Mouse (Mus musculus) lung, postnatal 25 days (tissue): ENCODE data around the gene Shq1.

ENCODE experiments used
- DNase-seq: peaks from one replicate; pipeline ENCODE4 v3.0.0; 2022; ENCODE audit warnings: low spot score

The Shq1 gene

DNA sequence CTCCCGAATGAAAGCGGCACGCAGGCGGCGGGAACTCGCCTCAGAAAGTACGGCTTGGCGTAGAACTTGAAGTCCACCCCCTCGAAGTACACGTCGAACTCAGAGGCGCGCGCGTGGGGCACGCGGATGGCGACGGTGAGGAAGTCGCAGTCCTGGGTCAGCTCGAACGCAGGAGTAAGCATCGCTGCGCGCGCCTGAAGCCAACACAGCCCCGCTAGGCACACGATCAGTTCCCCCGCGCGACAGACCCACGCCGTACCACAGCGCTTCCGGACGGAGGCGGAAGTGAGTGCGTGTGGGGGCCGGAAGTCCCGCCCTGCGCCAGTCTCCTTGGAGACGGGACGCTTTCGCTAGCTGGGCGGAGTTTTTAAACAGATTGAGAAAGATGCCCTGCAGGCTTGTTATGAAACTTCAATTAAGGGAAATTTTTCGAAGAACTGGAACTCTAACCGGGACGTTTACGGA, at the start of gene Shq1:
Gene Shq1 (minus strand): TSS at position 278 of the 465 bp plus-strand sequence.
- DNase-seq: peak; percentile 91

GRCm38 (mm10) chr6:100720098-100720501, 49.1 kb upstream of the Shq1 start:
- no peak for DNase-seq

- DNase-seq: no peak
Observed at GRCm38 (mm10) chr6:100716817-100717216, 45.9 kb upstream of the Shq1 start.

- DNase-seq: no peak
Observed at GRCm38 (mm10) chr6:100716152-100716551, 45.2 kb upstream of the Shq1 start.

GRCm38 (mm10) chr6:100715296-100715828, 44.4 kb upstream of the Shq1 start:
- DNase-seq: no peak

DNA sequence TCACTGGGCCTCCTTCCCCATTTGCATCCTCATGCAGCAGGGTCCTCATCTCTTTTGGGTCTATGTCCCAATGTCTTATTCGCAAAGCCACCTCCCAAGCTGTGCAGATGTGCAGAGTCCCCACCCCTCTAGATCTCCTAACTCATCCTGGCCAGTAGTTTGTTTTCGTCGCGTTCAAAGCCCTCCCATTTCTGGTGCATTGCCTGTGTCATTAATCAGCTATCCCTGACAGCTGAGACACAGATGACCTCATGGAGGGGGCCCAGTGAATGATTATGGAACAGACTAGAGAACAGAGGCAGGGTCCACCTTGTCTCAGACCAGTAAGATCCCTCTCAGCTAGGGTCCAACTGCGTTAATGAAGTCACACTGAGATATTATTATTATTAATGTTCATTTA, 39.9 kb upstream of the Shq1 start:
- DNase-seq: no peak

DNA sequence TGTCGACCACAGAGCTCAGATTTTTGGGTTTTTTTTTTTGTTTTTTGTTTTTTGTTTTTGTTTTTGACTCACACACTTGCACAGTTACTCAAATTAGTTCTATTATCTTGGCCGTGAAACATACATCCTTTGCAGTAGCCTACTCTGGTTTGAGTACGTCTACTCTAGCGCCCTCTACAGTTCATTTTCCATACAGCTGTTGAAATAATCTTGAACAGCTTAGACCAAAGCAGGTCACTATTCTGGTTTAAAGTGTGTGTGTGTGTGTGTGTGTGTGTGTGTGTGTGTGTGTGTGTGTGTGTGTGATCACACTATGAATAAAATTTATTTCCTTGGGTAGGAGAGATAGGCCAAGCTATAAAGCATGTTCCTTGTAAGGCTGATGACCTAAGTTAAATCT, 39.2 kb upstream of the Shq1 start:
- DNase-seq: no peak

DNA sequence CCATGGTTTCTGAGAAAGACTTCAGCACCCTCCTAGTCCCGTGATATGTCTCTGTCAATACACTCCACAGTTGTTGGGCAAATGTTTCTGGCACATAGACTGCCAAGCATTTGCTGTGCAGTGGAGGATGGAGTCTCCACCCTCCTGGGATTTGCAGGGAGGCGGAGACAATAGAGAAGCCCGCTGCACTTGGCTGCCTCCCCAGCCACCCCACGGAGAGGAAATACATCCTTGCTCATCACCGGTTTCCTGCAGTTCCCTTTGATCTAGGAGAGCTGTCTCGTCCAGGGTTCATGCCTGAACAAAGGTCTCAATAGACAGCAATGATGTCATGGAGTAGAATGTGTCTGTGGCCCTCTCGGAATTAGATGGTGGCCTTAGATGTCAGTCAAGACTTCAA, 38.5 kb upstream of the Shq1 start:
- peak; percentile 71 for DNase-seq

DNA sequence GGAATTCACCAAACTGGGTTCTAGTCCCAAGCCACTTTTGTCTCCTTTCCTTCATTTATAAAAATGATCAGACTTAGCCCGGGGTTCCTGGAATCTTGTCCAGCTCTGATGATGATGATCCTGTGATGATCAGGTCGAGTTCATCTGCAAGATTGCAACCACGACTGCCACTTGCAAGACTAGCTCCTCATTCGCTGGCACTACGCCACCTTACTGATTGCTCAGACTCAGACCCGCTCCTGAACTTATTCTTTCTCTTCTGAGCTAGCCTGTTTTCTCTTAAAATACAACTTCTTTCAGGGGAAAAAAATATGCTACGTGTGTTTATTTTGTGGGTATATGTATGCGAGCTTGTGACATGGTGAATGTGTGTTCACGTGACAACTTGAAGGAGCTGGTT, 38.0 kb upstream of the Shq1 start:
- no peak for DNase-seq

GRCm38 (mm10) chr6:100708248-100708647, 37.3 kb upstream of the Shq1 start:
- no peak for DNase-seq

GRCm38 (mm10) chr6:100707557-100707956, 36.6 kb upstream of the Shq1 start:
- no peak for DNase-seq

- DNase-seq: no peak
Observed at GRCm38 (mm10) chr6:100706861-100707260, 35.9 kb upstream of the Shq1 start.

- no peak for DNase-seq
Observed at GRCm38 (mm10) chr6:100705366-100705811, 34.4 kb upstream of the Shq1 start.

GRCm38 (mm10) chr6:100704574-100705365, 33.8 kb upstream of the Shq1 start, which contains the start of gene Gxylt2:
Gxylt2 (plus strand) TSS chr6:100704734.
- DNase-seq: no peak

- DNase-seq: no peak
Observed at GRCm38 (mm10) chr6:100704197-100704573, 33.2 kb upstream of the Shq1 start.

DNA sequence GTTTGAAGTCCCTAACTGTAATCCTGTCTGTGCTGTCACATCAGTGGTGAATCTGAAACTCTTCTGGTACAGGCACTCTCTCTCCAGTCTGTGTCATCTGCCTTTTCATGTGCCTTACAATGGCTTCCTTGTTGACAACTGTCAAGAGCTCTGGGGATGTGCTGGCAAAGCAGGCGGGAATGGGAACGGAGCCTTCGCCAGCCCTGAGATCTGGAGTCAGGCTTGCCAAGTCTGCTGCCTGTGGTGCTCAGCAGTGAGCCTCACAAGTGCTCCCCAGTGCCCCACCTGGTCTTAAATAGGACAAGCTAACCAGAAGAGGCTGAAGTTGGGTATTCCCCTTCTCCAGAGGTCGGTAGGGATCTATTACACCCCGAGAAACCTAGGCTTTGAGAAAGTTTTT, 29.8 kb upstream of the Shq1 start:
- DNase-seq: no peak

- DNase-seq: no peak
Observed at GRCm38 (mm10) chr6:100699986-100700385, 29.0 kb upstream of the Shq1 start.

- no peak for DNase-seq
Observed at GRCm38 (mm10) chr6:100686341-100686740, 15.4 kb upstream of the Shq1 start.

DNA sequence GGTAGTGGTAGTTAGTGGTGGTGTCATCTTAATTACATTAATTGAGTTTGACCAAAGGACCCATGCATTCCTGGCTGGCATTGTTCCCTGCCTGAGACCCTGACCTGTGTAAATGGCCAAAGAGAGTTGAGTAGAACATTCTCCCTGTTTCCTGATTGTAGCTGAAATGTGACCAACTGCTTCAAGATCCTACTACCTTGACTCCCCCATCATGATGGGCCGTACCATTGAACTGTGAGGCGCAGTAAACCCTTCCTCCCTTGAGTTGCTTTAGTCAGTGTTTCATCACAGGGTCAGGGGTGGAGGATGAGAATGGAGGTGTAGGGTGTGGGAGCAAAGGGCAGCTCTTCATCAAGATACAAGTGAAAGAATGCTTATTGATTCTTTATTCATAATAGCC, 7.7 kb upstream of the Shq1 start:
- DNase-seq: no peak

DNA sequence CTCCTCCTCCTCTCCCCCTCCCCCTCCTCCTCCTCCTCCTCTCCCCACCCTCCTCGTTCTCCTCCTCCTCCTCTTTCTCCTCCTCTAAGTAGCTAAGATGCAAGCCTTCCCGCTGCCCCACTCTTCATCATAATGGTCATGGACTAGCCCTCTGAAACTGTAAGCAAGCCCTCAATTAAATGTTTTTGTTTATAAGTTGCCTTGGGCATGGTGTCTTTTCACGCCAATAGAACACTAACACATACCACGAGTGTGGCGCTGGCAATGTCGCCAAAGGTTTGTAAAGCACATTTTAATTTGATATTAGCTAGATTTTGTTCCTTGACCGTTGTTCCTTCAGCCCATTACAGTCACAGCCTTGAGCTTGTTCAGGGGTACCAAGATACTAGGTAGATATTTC, 5.5 kb upstream of the Shq1 start:
- no peak for DNase-seq

- peak; percentile 30 for DNase-seq
Observed at GRCm38 (mm10) chr6:100674974-100675373, 4.0 kb upstream of the Shq1 start.

DNA sequence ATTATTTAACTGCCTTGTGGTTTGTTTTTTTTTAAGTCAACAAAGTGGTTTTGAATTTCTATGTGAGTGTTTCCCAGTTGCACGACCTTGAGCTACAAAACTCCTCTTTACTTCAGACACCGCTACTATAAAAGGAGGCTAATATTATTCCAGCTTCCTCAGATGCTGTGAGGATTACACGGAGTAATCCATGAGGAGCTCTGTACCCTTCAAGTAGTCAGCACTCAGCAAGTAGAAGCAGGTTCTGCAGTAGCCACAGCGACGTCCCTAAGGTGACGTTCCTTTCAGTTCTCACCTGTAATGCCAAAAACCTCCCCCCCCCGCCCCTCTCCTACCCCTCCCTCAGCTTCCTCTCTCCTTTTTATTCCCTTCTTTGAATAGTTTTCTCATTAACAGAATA, 444 bp upstream of the Shq1 start:
- no peak for DNase-seq

DNA sequence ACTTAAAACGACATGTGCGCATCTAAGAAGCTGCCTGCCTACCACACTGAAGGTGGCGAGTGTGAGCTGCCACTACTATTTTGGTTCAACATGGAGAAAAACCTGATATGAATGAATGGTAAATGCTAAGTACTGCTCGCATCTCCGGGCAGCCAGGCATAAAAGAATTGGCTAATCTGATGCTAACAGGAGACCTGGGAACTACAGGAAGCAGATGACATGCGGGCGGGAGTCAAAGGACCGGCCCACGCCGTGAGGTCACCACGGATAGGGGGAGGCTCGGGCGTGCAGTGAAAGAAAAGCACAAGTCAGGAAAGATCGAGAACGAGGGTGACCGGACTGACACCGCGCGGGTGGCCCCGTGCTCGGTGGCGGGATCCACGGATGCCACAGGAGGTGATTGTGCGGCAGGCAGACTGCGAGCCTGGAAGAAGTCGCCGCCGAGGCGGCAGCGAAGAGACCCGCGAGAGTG, 551 bp downstream of the Shq1 start:
- peak; percentile 48 for DNase-seq

DNA sequence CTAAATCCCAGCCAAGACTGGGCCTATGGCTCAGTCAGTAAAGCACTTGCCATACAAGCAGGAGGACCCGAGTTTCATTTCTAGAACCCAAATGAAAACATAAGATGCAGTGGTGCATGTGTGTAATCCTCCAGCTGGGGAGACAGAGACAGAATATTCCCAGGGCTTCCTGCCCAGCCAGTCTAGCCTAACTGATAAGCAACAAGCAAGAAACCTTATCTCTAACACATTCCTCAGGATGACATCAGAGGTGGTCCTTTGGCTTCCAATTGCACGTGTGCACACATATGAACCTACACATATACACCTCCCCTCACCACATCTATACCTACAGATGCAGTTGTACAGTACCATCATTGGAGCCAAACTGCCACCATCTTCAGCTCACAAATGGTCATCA, 2.1 kb downstream of the Shq1 start:
- no peak for DNase-seq
